Mouse (Mus musculus): ENCODE data around the gene Lmntd1. TPM values are rescaled to one million over a fixed set of nuclear protein-coding genes. Genes with fewer than 3 reads are reported as not detected.

Gene Lmntd1
- polyA plus RNA-seq, 1 experiment: not detected

GRCm38 (mm10) chr6:145544838-145545237 lies 69.3 kb downstream of the Lmntd1 start:
- no peak overlapping the region for H3K4me3 ChIP-seq (ENCODE audit: insufficient read depth, low read length)
- no peak overlapping the region for H3K27ac ChIP-seq (ENCODE audit: insufficient read depth, low read depth, low read length)
- H3K4me1 ChIP-seq (ENCODE audit: control insufficient read depth, insufficient read depth, low read length): peaks cover 9% of the 10 kb centered on the region
- TF ChIP-seq POLR2A (IDR thresholded peaks at IDR 0.05; ENCODE audit: borderline replicate concordance, low read depth, low read length) (no peak), CTCF (IDR thresholded peaks at IDR 0.05; ENCODE audit: low read depth, low read length) (no peak)

GRCm38 (mm10) chr6:145544304-145544703 lies 69.8 kb downstream of the Lmntd1 start:
- TF ChIP-seq CTCF (IDR thresholded peaks at IDR 0.05; ENCODE audit: low read depth, low read length): no peak
- no peak overlapping the region for H3K27ac ChIP-seq (ENCODE audit: insufficient read depth, low read depth, low read length)
- no peak overlapping the region for H3K4me3 ChIP-seq (ENCODE audit: insufficient read depth, low read length)
- peaks cover 9% of the 10 kb centered on the region for H3K4me1 ChIP-seq (ENCODE audit: control insufficient read depth, insufficient read depth, low read length)

- no peak for TF ChIP-seq CTCF (IDR thresholded peaks at IDR 0.05; ENCODE audit: low read depth, low read length)
- TF ChIP-seq POLR2A (IDR thresholded peaks at IDR 0.05; ENCODE audit: borderline replicate concordance, low read depth, low read length): no peak
- no peak overlapping the region for H3K27ac ChIP-seq (ENCODE audit: insufficient read depth, low read depth, low read length)
- H3K4me3 ChIP-seq (ENCODE audit: insufficient read depth, low read length): no peak overlapping the region
- H3K4me1 ChIP-seq (ENCODE audit: control insufficient read depth, insufficient read depth, low read length): peaks cover 1% of the 10 kb centered on the region; the same call in 1 of the 2 replicates
These were observed 74.6 kb downstream of the Lmntd1 start for GRCm38 (mm10) chr6:145539568-145539859.

GRCm38 (mm10) chr6:145538787-145539567 lies 75.1 kb downstream of the Lmntd1 start:
- no peak overlapping the region for H3K27ac ChIP-seq (ENCODE audit: insufficient read depth, low read depth, low read length)
- no peaks in the 10 kb centered on the region for H3K4me1 ChIP-seq (ENCODE audit: control insufficient read depth, insufficient read depth, low read length)
- no peak overlapping the region for H3K4me3 ChIP-seq (ENCODE audit: insufficient read depth, low read length)
- TF ChIP-seq CTCF (IDR thresholded peaks at IDR 0.05; ENCODE audit: low read depth, low read length) (no peak), POLR2A (IDR thresholded peaks at IDR 0.05; ENCODE audit: borderline replicate concordance, low read depth, low read length) (no peak)

- no peak for TF ChIP-seq CTCF (IDR thresholded peaks at IDR 0.05; ENCODE audit: low read depth, low read length)
- no peak overlapping the region for H3K27ac ChIP-seq (ENCODE audit: insufficient read depth, low read depth, low read length)
- H3K4me1 ChIP-seq (ENCODE audit: control insufficient read depth, insufficient read depth, low read length): peaks cover 5% of the 10 kb centered on the region
- H3K4me3 ChIP-seq (ENCODE audit: insufficient read depth, low read length): no peak overlapping the region
These were observed 83.7 kb downstream of the Lmntd1 start for GRCm38 (mm10) chr6:145530464-145530863.

- TF ChIP-seq CTCF (IDR thresholded peaks at IDR 0.05; ENCODE audit: low read depth, low read length) (no peak), POLR2A (IDR thresholded peaks at IDR 0.05; ENCODE audit: borderline replicate concordance, low read depth, low read length) (no peak)
- Histone ChIP-seq H3K27ac (ENCODE audit: insufficient read depth, low read depth, low read length) (no peak overlapping the region), H3K4me3 (ENCODE audit: insufficient read depth, low read length) (no peak overlapping the region), H3K4me1 (ENCODE audit: control insufficient read depth, insufficient read depth, low read length) (no peaks in the 10 kb centered on the region)
These were observed 90.8 kb downstream of the Lmntd1 start for GRCm38 (mm10) chr6:145523337-145523736.

- H3K4me1 ChIP-seq (ENCODE audit: control insufficient read depth, insufficient read depth, low read length): no peaks in the 10 kb centered on the region
- H3K27ac ChIP-seq (ENCODE audit: insufficient read depth, low read depth, low read length): no peak overlapping the region
- TF ChIP-seq CTCF (IDR thresholded peaks at IDR 0.05; ENCODE audit: low read depth, low read length): no peak
- no peak for TF ChIP-seq POLR2A (IDR thresholded peaks at IDR 0.05; ENCODE audit: borderline replicate concordance, low read depth, low read length)
- H3K4me3 ChIP-seq (ENCODE audit: insufficient read depth, low read length): no peak overlapping the region
These were observed 91.5 kb downstream of the Lmntd1 start for GRCm38 (mm10) chr6:145522617-145523016.

GRCm38 (mm10) chr6:145517002-145517401 lies 97.1 kb downstream of the Lmntd1 start:
- Histone ChIP-seq H3K4me3 (ENCODE audit: insufficient read depth, low read length) (no peak overlapping the region), H3K27ac (ENCODE audit: insufficient read depth, low read depth, low read length) (no peak overlapping the region), H3K4me1 (ENCODE audit: control insufficient read depth, insufficient read depth, low read length) (no peaks in the 10 kb centered on the region)
- no peak for TF ChIP-seq CTCF (IDR thresholded peaks at IDR 0.05; ENCODE audit: low read depth, low read length)
- TF ChIP-seq POLR2A (IDR thresholded peaks at IDR 0.05; ENCODE audit: borderline replicate concordance, low read depth, low read length): no peak

- Histone ChIP-seq H3K4me3 (ENCODE audit: insufficient read depth, low read length) (no peak overlapping the region), H3K27ac (ENCODE audit: insufficient read depth, low read depth, low read length) (no peak overlapping the region), H3K4me1 (ENCODE audit: control insufficient read depth, insufficient read depth, low read length) (no peaks in the 10 kb centered on the region)
- TF ChIP-seq POLR2A (IDR thresholded peaks at IDR 0.05; ENCODE audit: borderline replicate concordance, low read depth, low read length): no peak
- no peak for TF ChIP-seq CTCF (IDR thresholded peaks at IDR 0.05; ENCODE audit: low read depth, low read length)
These were observed 98.1 kb downstream of the Lmntd1 start for GRCm38 (mm10) chr6:145515859-145516581.

- no peak overlapping the region for H3K27ac ChIP-seq (ENCODE audit: insufficient read depth, low read depth, low read length)
- no peak overlapping the region for H3K4me3 ChIP-seq (ENCODE audit: insufficient read depth, low read length)
- TF ChIP-seq POLR2A (IDR thresholded peaks at IDR 0.05; ENCODE audit: borderline replicate concordance, low read depth, low read length) (no peak), CTCF (IDR thresholded peaks at IDR 0.05; ENCODE audit: low read depth, low read length) (no peak)
- peaks cover 5% of the 10 kb centered on the region for H3K4me1 ChIP-seq (ENCODE audit: control insufficient read depth, insufficient read depth, low read length)
These were observed 102.9 kb downstream of the Lmntd1 start for GRCm38 (mm10) chr6:145511265-145511664.
